In genomic region chr12:74516527-74516926, GRCm38 (mm10) we compare ENCODE assay signal across 8 mouse cellular contexts.
A peak's percentile ranks its signal among the peaks of the same experiment; 100 is the strongest.
DNase-seq lines count a peak whose midpoint lies in the region; ATAC-seq and TF ChIP-seq lines count a peak whose summit lies in the region.
"Had no signal": no experiment of that assay in that cellular context is flagged by ENCODE, and none has a peak within 500 bp of the region (broad histone marks: within the 10 kb centered on the region; RNA-seq: fewer than 3 reads in every experiment).

No protein-coding gene starts in this region.

- no peak overlapping the region for H3K9ac ChIP-seq in kidney, postnatal 0 days (ENCODE audit: low read depth, low read length)
- H3K9ac ChIP-seq in liver, postnatal 0 days (replicated peaks) = no peak overlapping the region

- TF ChIP-seq CTCF in kidney, postnatal 0 days (IDR thresholded peaks at IDR 0.05; ENCODE audit: low read depth) = no peak
- no peak for TF ChIP-seq CTCF in liver, postnatal 0 days (IDR thresholded peaks at IDR 0.05; ENCODE audit: low read depth)

- no peak for TF ChIP-seq EP300 in liver, postnatal 0 days (IDR thresholded peaks at IDR 0.05; ENCODE audit: low read depth)

- H3K36me3 ChIP-seq in kidney, postnatal 0 days (ENCODE audit: insufficient read depth, low read length) = no peaks in the 10 kb centered on the region
- no peaks in the 10 kb centered on the region for H3K36me3 ChIP-seq in liver, postnatal 0 days (replicated peaks; ENCODE audit: insufficient read depth, low read length)
- H3K36me3 ChIP-seq: G1E had no signal

- H3K4me3 ChIP-seq in kidney, postnatal 0 days (replicated peaks; ENCODE audit: low read depth, low read length) = no peak overlapping the region
- no peak overlapping the region for H3K4me3 ChIP-seq in liver, postnatal 0 days (ENCODE audit: low read depth, low read length)

- H3K27me3 ChIP-seq in kidney, postnatal 0 days (ENCODE audit: insufficient read depth, low read length) = no peaks in the 10 kb centered on the region
- H3K27me3 ChIP-seq in liver, postnatal 0 days (ENCODE audit: insufficient read depth, low read length) = no peaks in the 10 kb centered on the region

- no peaks in the 10 kb centered on the region for H3K4me1 ChIP-seq in kidney, postnatal 0 days (replicated peaks; ENCODE audit: insufficient read depth, low read length)
- no peaks in the 10 kb centered on the region for H3K4me1 ChIP-seq in liver, postnatal 0 days (ENCODE audit: insufficient read depth)

- ATAC-seq in kidney, postnatal 0 days (replicated peaks; ENCODE audit: low FRiP score, low read depth) = no peak
- ATAC-seq in liver, postnatal 0 days = no peak

- DNase-seq in kidney, postnatal 0 days (ENCODE audit: low spot score) = peak; percentile 12
- DNase-seq in kidney, postnatal 14 days = no peak
- DNase-seq in frontal cortex, postnatal 14 days (ENCODE audit: low spot score in 2 of 2) = peak; percentile 31 to 35
- DNase-seq in layer of hippocampus, postnatal 36 days = peak; percentile 58 to 64
- peak; percentile 49 to 57 for DNase-seq in right cerebral cortex, adult 2 months (ENCODE audit: low spot score in 2 of 2)
- no peak for DNase-seq in lung, postnatal 10 days
- DNase-seq in liver, postnatal 0 days = no peak

- WGBS in kidney, postnatal 0 days = 50% methylated on average over 3 of the region's 3 CpGs
- WGBS in liver, postnatal 0 days (ENCODE audit: insufficient replicate concordance) = 57% methylated on average over 3 of the region's 3 CpGs

- H3K4me2 ChIP-seq in kidney, postnatal 0 days (ENCODE audit: low read length) = no peak overlapping the region
- no peak overlapping the region for H3K4me2 ChIP-seq in liver, postnatal 0 days (ENCODE audit: low read depth, low read length)

- no peaks in the 10 kb centered on the region for H3K9me3 ChIP-seq in kidney, postnatal 0 days (replicated peaks; ENCODE audit: low read length)
- no peaks in the 10 kb centered on the region for H3K9me3 ChIP-seq in liver, postnatal 0 days (ENCODE audit: low read length)

- no peak overlapping the region for H3K27ac ChIP-seq in kidney, postnatal 0 days
- H3K27ac ChIP-seq in liver, postnatal 0 days (ENCODE audit: low read depth) = no peak overlapping the region

Comparison
In these comparisons a context has a peak if more than half of its experiments do, and no peak if none do; other contexts are left out.
1. DNase-seq: peak in kidney, postnatal 0 days (single experiment), frontal cortex, postnatal 14 days (2 of 2), layer of hippocampus, postnatal 36 days (2 of 2) and right cerebral cortex, adult 2 months (2 of 2); none in kidney, postnatal 14 days (single experiment), lung, postnatal 10 days (single experiment) and liver, postnatal 0 days (single experiment).